Mouse (Mus musculus): ENCODE data around the gene Pnpla2. TPM values are rescaled to one million over a fixed set of nuclear protein-coding genes. Genes with fewer than 3 reads are reported as not detected.
A peak's percentile ranks its signal among the peaks of the same experiment; 100 is the strongest.

Gene Pnpla2
- total and polyA plus RNA-seq, 2 experiments from 2014 or later = 63.8 to 159 TPM

- no peaks in the 10 kb centered on the region for H3K9me3 ChIP-seq (replicated peaks; ENCODE audit: control insufficient read depth, low read length)
- H3K4me3 ChIP-seq (ENCODE audit: low read depth, low read length) = peak overlapping the region; percentile 70
- no peak for DNase-seq (ENCODE audit: low spot score)
- WGBS = 3% methylated on average over 16 of the region's 16 CpGs
- H3K36me3 ChIP-seq (replicated peaks; ENCODE audit: control insufficient read depth, insufficient read depth, low read length) = peaks cover 15% of the 10 kb centered on the region; the same call in 1 of the 2 replicates
- peak overlapping the region; percentile 80 for H3K9ac ChIP-seq (replicated peaks; ENCODE audit: low read depth, low read length)
- TF ChIP-seq EP300 (IDR thresholded peaks at IDR 0.05; ENCODE audit: low read depth) (no peak), CTCF (IDR thresholded peaks at IDR 0.05; ENCODE audit: low read depth) (no peak)
- H3K4me1 ChIP-seq (ENCODE audit: control insufficient read depth, insufficient read depth) = peaks cover 6% of the 10 kb centered on the region
- ATAC-seq (ENCODE audit: insufficient read depth, low read depth) = no peak; the same call in 1 of the 2 replicates
- H3K27me3 ChIP-seq (ENCODE audit: control insufficient read depth, insufficient read depth, low read length) = no peaks in the 10 kb centered on the region
- peak overlapping the region; percentile 62 for H3K27ac ChIP-seq (ENCODE audit: low read depth)
- peak overlapping the region; percentile 87 for H3K4me2 ChIP-seq (ENCODE audit: low read depth, low read length)
Observed at GRCm38 (mm10) chr7:141413331-141413730, 41.7 kb upstream of the Pnpla2 start.

DNA sequence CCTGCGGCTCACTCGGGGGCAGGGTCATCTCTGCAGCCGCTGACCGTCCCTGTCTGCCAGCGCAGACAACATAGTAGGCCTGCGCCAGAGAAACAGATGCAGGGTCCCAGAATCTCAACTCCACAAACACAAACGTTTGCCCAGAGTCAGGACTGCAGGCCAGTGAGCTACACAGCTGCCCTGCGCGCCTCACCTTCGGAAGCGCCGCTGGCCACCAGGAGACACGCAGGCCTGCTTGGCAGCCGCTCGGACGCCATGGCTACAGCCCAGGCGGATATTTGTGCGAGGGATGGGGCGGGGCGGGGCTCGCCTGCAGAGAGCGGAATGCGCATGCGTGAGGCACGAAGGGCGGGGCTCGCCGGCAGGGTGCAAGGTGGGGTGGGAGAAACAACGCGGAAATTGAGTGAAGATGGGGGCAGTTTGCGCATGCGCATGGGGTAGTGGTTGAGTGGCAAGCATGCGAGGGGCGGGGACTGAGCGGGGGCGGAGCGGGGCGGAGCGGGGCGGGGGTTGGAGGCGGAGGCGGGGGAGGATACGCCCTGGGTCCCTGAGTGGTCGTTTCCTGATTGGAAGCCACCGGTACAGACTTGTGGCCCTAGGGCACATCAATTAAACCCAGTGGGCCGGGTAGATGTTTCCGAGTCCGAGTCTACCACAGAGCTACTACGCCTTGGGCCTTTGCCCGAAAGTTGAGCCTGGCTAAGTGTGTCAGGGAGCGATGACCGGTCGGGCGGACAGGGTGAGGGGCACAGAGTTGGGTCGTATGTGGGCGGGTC lies 41.0 kb upstream of the Pnpla2 start, which contains the start of gene Gatd1:
Gatd1 (minus strand) TSS at position 328 of the 776 bp plus-strand sequence.
- H3K27me3 ChIP-seq (ENCODE audit: control insufficient read depth, insufficient read depth, low read length) = no peaks in the 10 kb centered on the region
- WGBS = 1% methylated on average over 53 of the region's 56 CpGs
- peak within 1 kb of the TSS; percentile 70 for H3K4me3 ChIP-seq (ENCODE audit: low read depth, low read length)
- H3K27ac ChIP-seq (ENCODE audit: low read depth) = peak within 1 kb of the TSS; percentile 77
- ATAC-seq (ENCODE audit: insufficient read depth, low read depth) (peak; percentile 95), DNase-seq (ENCODE audit: low spot score) (peak; percentile 98)
- H3K9me3 ChIP-seq (replicated peaks; ENCODE audit: control insufficient read depth, low read length) = no peaks in the 10 kb centered on the region
- no peak for TF ChIP-seq EP300 (IDR thresholded peaks at IDR 0.05; ENCODE audit: low read depth)
- peak; percentile 28; the same call in 1 of the 2 replicates for TF ChIP-seq CTCF (IDR thresholded peaks at IDR 0.05; ENCODE audit: low read depth)
- peaks cover 6% of the 10 kb centered on the region for H3K4me1 ChIP-seq (ENCODE audit: control insufficient read depth, insufficient read depth)
- peak within 1 kb of the TSS; percentile 87 for H3K4me2 ChIP-seq (ENCODE audit: low read depth, low read length)
- peaks cover 12% of the 10 kb centered on the region; the same call in 1 of the 2 replicates for H3K36me3 ChIP-seq (replicated peaks; ENCODE audit: control insufficient read depth, insufficient read depth, low read length)
- H3K9ac ChIP-seq (replicated peaks; ENCODE audit: low read depth, low read length) = peak within 1 kb of the TSS; percentile 80

GRCm38 (mm10) chr7:141416144-141416841 lies 38.7 kb upstream of the Pnpla2 start:
- TF ChIP-seq CTCF (IDR thresholded peaks at IDR 0.05; ENCODE audit: low read depth) (no peak), EP300 (IDR thresholded peaks at IDR 0.05; ENCODE audit: low read depth) (no peak)
- Histone ChIP-seq H3K9ac (replicated peaks; ENCODE audit: low read depth, low read length) (no peak overlapping the region), H3K36me3 (replicated peaks; ENCODE audit: control insufficient read depth, insufficient read depth, low read length) (no peaks in the 10 kb centered on the region), H3K4me1 (ENCODE audit: control insufficient read depth, insufficient read depth) (peaks cover 6% of the 10 kb centered on the region), H3K4me3 (ENCODE audit: low read depth, low read length) (no peak overlapping the region), H3K27me3 (ENCODE audit: control insufficient read depth, insufficient read depth, low read length) (no peaks in the 10 kb centered on the region), H3K9me3 (replicated peaks; ENCODE audit: control insufficient read depth, low read length) (no peaks in the 10 kb centered on the region), H3K27ac (ENCODE audit: low read depth) (no peak overlapping the region), H3K4me2 (ENCODE audit: low read depth, low read length) (no peak overlapping the region)
- ATAC-seq (ENCODE audit: insufficient read depth, low read depth) (no peak), DNase-seq (ENCODE audit: low spot score) (no peak)
- 82% methylated on average over 6 of the region's 6 CpGs for WGBS

DNA sequence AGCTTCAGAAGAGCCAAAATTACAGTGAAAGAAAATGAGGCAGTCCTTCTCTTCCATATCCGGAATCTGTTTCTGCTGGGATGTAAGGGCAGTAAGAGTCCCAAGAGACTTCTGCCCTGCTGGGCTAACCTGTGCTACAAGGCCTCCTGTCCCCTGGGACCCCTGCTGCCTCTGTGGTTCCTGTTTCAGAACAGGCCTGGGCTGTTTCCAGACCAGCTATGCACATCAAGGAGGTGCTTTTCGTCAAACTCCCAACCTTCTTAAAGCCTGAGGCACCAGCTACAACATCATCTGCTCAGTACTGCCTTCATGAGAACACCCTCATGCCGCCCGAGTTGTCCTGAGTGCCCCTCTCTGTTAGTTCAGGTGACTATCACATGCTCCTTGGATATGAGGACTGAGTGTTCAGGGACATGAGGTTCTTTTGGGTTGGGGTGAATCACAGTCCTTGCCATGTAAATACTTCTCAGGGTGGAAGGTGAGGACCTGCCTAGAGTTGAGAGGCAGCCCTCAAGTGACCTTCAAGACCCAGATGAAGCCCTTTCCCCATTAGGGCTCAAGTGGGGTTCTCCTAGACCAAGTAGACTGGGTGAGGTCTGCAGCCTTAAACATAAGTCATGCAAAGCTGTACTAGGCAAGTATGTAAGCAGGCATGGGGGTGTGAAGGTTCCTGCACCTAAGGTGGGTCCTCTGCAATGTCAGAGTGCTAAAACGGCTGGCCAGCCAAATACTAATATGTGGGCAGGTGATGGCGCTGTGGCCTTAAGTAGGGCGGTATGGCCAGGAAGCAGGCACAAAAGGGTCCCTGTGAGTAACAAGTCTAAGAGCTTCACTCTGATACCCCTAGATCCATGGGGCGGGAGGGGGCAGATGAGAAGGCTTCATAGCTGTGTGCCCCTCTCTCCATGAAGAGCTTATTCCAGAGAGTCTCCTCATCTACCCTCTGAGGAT lies 37.0 kb upstream of the Pnpla2 start:
- Histone ChIP-seq H3K9ac (replicated peaks; ENCODE audit: low read depth, low read length) (no peak overlapping the region), H3K27me3 (ENCODE audit: control insufficient read depth, insufficient read depth, low read length) (no peaks in the 10 kb centered on the region), H3K4me2 (ENCODE audit: low read depth, low read length) (no peak overlapping the region), H3K4me3 (ENCODE audit: low read depth, low read length) (no peak overlapping the region), H3K27ac (ENCODE audit: low read depth) (no peak overlapping the region), H3K36me3 (replicated peaks; ENCODE audit: control insufficient read depth, insufficient read depth, low read length) (no peaks in the 10 kb centered on the region), H3K4me1 (ENCODE audit: control insufficient read depth, insufficient read depth) (peaks cover 6% of the 10 kb centered on the region), H3K9me3 (replicated peaks; ENCODE audit: control insufficient read depth, low read length) (no peaks in the 10 kb centered on the region)
- 61% methylated on average over 8 of the region's 8 CpGs for WGBS
- TF ChIP-seq EP300 (IDR thresholded peaks at IDR 0.05; ENCODE audit: low read depth) (no peak), CTCF (IDR thresholded peaks at IDR 0.05; ENCODE audit: low read depth) (peak; percentile 32; the same call in 1 of the 2 replicates)
- no peak for DNase-seq (ENCODE audit: low spot score)
- no peak for ATAC-seq (ENCODE audit: insufficient read depth, low read depth)

DNA sequence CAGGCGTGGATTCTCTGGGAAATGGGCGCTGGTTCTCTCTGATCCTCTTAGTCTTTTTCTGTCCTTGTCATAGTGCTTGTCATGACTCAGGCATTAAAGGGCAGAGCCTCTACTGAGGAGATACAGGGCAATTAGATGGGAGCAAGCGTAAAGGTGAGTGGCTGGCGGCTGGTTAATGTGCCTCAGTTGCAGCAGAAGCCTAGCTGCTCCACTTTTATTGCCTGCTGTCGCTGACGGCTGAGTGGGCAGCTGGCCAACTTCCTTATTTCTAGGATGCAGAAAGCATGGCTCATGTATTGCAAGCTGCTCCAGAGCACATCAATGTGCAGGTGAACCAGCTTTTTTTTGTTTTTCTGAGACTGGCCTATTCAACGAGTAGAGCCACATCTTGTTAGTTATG lies 36.0 kb upstream of the Pnpla2 start:
- no peaks in the 10 kb centered on the region for H3K36me3 ChIP-seq (replicated peaks; ENCODE audit: control insufficient read depth, insufficient read depth, low read length)
- DNase-seq (ENCODE audit: low spot score) = no peak
- H3K4me2 ChIP-seq (ENCODE audit: low read depth, low read length) = no peak overlapping the region
- no peaks in the 10 kb centered on the region for H3K9me3 ChIP-seq (replicated peaks; ENCODE audit: control insufficient read depth, low read length)
- H3K27me3 ChIP-seq (ENCODE audit: control insufficient read depth, insufficient read depth, low read length) = no peaks in the 10 kb centered on the region
- H3K4me1 ChIP-seq (ENCODE audit: control insufficient read depth, insufficient read depth) = peaks cover 6% of the 10 kb centered on the region
- no peak for ATAC-seq (ENCODE audit: insufficient read depth, low read depth)
- TF ChIP-seq EP300 (IDR thresholded peaks at IDR 0.05; ENCODE audit: low read depth) (no peak), CTCF (IDR thresholded peaks at IDR 0.05; ENCODE audit: low read depth) (no peak)
- 54% methylated on average over 7 of the region's 7 CpGs for WGBS
- H3K27ac ChIP-seq (ENCODE audit: low read depth) = no peak overlapping the region
- no peak overlapping the region for H3K4me3 ChIP-seq (ENCODE audit: low read depth, low read length)
- H3K9ac ChIP-seq (replicated peaks; ENCODE audit: low read depth, low read length) = no peak overlapping the region

Data from heart, postnatal 0 days (tissue).